In genomic region chr9:65672996-65673395, GRCm38 (mm10) we compare ENCODE assay signal across 10 mouse cellular contexts. TPM values are rescaled to one million over a fixed set of nuclear protein-coding genes. Genes with fewer than 3 reads are reported as not detected.
DNase-seq lines count a peak whose midpoint lies in the region; ATAC-seq and TF ChIP-seq lines count a peak whose summit lies in the region.
"Had no signal": no experiment of that assay in that cellular context is flagged by ENCODE, and none has a peak within 500 bp of the region (broad histone marks: within the 10 kb centered on the region; RNA-seq: fewer than 3 reads in every experiment).

No protein-coding gene starts in this region.

- peaks cover 4% of the 10 kb centered on the region; the same call in 1 of the 2 replicates for H3K4me1 ChIP-seq in embryonic fibroblast, embryonic 13.5 days (ENCODE audit: control insufficient read depth, insufficient read depth, low read length)
- H3K4me1 ChIP-seq in hindbrain, embryonic 13.5 days (replicated peaks) = peaks cover 21% of the 10 kb centered on the region

- no peaks in the 10 kb centered on the region for H3K9me3 ChIP-seq in hindbrain, embryonic 13.5 days
- H3K9me3 ChIP-seq: midbrain, embryonic 15.5 days had no signal

- 85% methylated on average over 11 of the region's 11 CpGs for WGBS in hindbrain, embryonic 13.5 days

- intact Hi-C loops in gastrocnemius, adult 2 months (cut with DNase I) = no loop called here
- intact Hi-C loops in gastrocnemius, postnatal 14 days (cut with DNase I; ENCODE audit: low total_unique reads) = no loop called here

- TF ChIP-seq CTCF in gastrocnemius, adult 2 months (IDR thresholded peaks at IDR 0.05) = no peak
- TF ChIP-seq CTCF in embryonic fibroblast, embryonic 13.5 days (IDR thresholded peaks at IDR 0.05; ENCODE audit: borderline replicate concordance, insufficient read depth, low read length) = no peak

- peak overlapping the region; percentile 81 for H3K27ac ChIP-seq in gastrocnemius, adult 2 months
- H3K27ac ChIP-seq in embryonic fibroblast, embryonic 13.5 days (ENCODE audit: insufficient read depth, low read length) = peak overlapping the region; percentile 70
- no peak overlapping the region for H3K27ac ChIP-seq in hindbrain, embryonic 13.5 days
- H3K27ac ChIP-seq: liver, embryonic 14.5 days; midbrain, embryonic 15.5 days had no signal

- H3K27me3 ChIP-seq in hindbrain, embryonic 13.5 days = no peaks in the 10 kb centered on the region
- H3K27me3 ChIP-seq: midbrain, embryonic 15.5 days had no signal

- DNase-seq in gastrocnemius, adult 2 months = peak; percentile 26
- DNase-seq in gastrocnemius, postnatal 14 days = no peak
- DNase-seq in 3134 (ENCODE audit: extremely low read depth, insufficient read length, low spot score) = peak; percentile 69
- peak; percentile 27 for DNase-seq in kidney, postnatal 10 days
- DNase-seq in left cerebral cortex, adult 8-10 months (ENCODE audit: low spot score in 2 of 2) = no peak

- peak overlapping the region; percentile 34 for H3K4me3 ChIP-seq in gastrocnemius, adult 2 months
- no peak overlapping the region for H3K4me3 ChIP-seq in embryonic fibroblast, embryonic 13.5 days (ENCODE audit: insufficient read depth, low read length)
- H3K4me3 ChIP-seq in hindbrain, embryonic 13.5 days = no peak overlapping the region
- H3K4me3 ChIP-seq: midbrain, embryonic 15.5 days had no signal

- H3K36me3 ChIP-seq in hindbrain, embryonic 13.5 days = no peaks in the 10 kb centered on the region
- H3K36me3 ChIP-seq: midbrain, embryonic 15.5 days had no signal

- H3K4me2 ChIP-seq in hindbrain, embryonic 13.5 days = no peak overlapping the region
- H3K4me2 ChIP-seq: midbrain, embryonic 15.5 days had no signal

- no peak overlapping the region for H3K9ac ChIP-seq in hindbrain, embryonic 13.5 days
- H3K9ac ChIP-seq: liver, embryonic 14.5 days; midbrain, embryonic 15.5 days had no signal

- no peak for ATAC-seq in CD4-positive, CD25-positive, alpha-beta regulatory T cell, adult 4 months
- ATAC-seq in hindbrain, embryonic 13.5 days (ENCODE audit: low FRiP score) = no peak
- ATAC-seq: midbrain, embryonic 15.5 days had no signal

- TF ChIP-seq POLR2A in embryonic fibroblast, embryonic 13.5 days (IDR thresholded peaks at IDR 0.05; ENCODE audit: low read depth, low read length) = no peak

RNA-seq across cellular contexts. Expression of gene Oaz2, which starts 5.2 kb away (rescaled TPM):
- total RNA-seq in gastrocnemius, adult 2 months (2021) = 100 to 1,000 TPM; 195 to 201 TPM
- total RNA-seq in gastrocnemius, postnatal 14 days (2021) = 100 to 1,000 TPM; 258 to 262 TPM
- polyA plus RNA-seq in embryonic fibroblast, embryonic 13.5 days (2011; ENCODE audit: insufficient read length, low read depth, missing spikeins) = 88.1 and 93.0 TPM in 2 replicates
- 100 to 1,000 TPM; 221 to 258 (median 249) TPM for total RNA-seq in left cerebral cortex, adult 8-10 months (2022)
- polyA plus RNA-seq in CD4-positive, CD25-positive, alpha-beta regulatory T cell, adult 4 months (2017; shearing (Covaris generic)) = 10 to 100 TPM; 28.1 to 40.3 TPM
- polyA plus RNA-seq in hindbrain, embryonic 13.5 days (2015; fragmentation: Nextera tagmentation; extraction: Ambion mirVana) = 403 and 404 TPM in 2 replicates

RNA-seq across cellular contexts. Expression of gene Rbpms2, which starts 43.5 kb away (rescaled TPM):
- total RNA-seq in gastrocnemius, adult 2 months (2021) = 1 to 10 TPM in 1 of 2 experiments, under 1 TPM in 1; 0.99 to 1.8 TPM
- total RNA-seq in gastrocnemius, postnatal 14 days (2021) = 1 to 10 TPM; 2.2 to 2.6 TPM
- 22.7 and 34.1 TPM in 2 replicates for polyA plus RNA-seq in embryonic fibroblast, embryonic 13.5 days (2011; ENCODE audit: insufficient read length, low read depth, missing spikeins)
- total RNA-seq in left cerebral cortex, adult 8-10 months (2022) = 1 to 10 TPM; 2.2 to 5.3 (median 3.0) TPM
- 1 to 10 TPM in 1 of 2 experiments, under 1 TPM in 1; 0.23 to 3.0 TPM for polyA plus RNA-seq in CD4-positive, CD25-positive, alpha-beta regulatory T cell, adult 4 months (2017; shearing (Covaris generic))
- polyA plus RNA-seq in hindbrain, embryonic 13.5 days (2015; fragmentation: Nextera tagmentation; extraction: Ambion mirVana) = 5.0 and 5.4 TPM in 2 replicates

Comparison
In these comparisons a context has a peak if more than half of its experiments do, and no peak if none do; other contexts are left out.
1. DNase-seq: peak in gastrocnemius, adult 2 months (single experiment), 3134 (single experiment) and kidney, postnatal 10 days (single experiment); none in gastrocnemius, postnatal 14 days (single experiment) and left cerebral cortex, adult 8-10 months (0 of 2).